Mouse (Mus musculus) cortical plate, adult 2 months (tissue): ENCODE measurements around the gene Slc35e1.

Source experiments
- CTCF ChIP-seq: fragments of 200-500 bp; IDR thresholded peaks from 2 replicates; pipeline ENCODE4 v1.5.1; 2011; ENCODE audit warnings: mild to moderate bottlenecking, control low read depth, low read length; ENCODE audit not compliant: insufficient read depth; ENCODE audit errors: extremely low read depth
- POLR2A ChIP-seq: fragments of 200-500 bp; IDR thresholded peaks from 2 replicates; pipeline ENCODE4 v1.6.1; 2011; ENCODE audit warnings: mild to moderate bottlenecking, low read length, control low read depth; ENCODE audit not compliant: insufficient read depth; ENCODE audit errors: extremely low read depth

DNA sequence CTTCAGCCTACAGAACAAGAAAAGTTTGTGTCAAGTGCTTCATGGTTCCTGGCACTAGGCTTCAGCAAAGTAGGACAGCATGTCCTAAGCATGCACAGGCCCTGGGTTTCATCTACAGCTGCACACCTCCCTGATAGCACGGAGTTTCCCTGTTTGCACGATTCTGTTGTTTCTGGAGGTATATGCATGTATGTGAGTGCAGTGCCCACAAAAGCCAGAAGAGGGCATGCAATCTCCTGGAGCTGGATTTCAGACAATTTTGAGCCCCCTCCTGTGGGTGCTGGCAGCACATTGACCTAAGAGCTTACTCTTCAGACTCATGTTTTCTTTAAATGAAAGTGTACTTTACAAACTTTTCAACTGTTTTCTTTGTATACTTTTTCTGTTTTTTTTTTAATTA lies 38.5 kb downstream of the Slc35e1 start:
- no peak for TF ChIP-seq CTCF
- no peak for TF ChIP-seq POLR2A
